Mouse (Mus musculus) embryo, embryonic 11.5 days (tissue): ENCODE data around the gene Gm3020.
"Not testable (repeated sequence)": the region's sequence is repeated elsewhere in the genome, so short reads cannot be mapped to it uniquely, and the experiment has no call there.

Experiments
- DNase-seq: peaks from one replicate; pipeline ENCODE4 v3.0.0-alpha.2; 2012; ENCODE audit warnings: low read depth, low spot score

Gene Gm3020

GRCm38 (mm10) chr14:3651730-3652129 is at the start of gene Gm3020:
Gene Gm3020, plus strand, starts transcription at chr14:3652030.
- not testable (repeated sequence) for DNase-seq

- not testable (repeated sequence) for DNase-seq
These were observed 17.6 kb upstream of the Gm3020 start, which contains the start of gene Gm3012 for GRCm38 (mm10) chr14:3634212-3634611. Gene Gm3012, plus strand, starts transcription at chr14:3634512.

GRCm38 (mm10) chr14:3688483-3688882 is 36.7 kb downstream of the Gm3020 start, which contains the start of gene Gm3043:
Gene Gm3043, plus strand, starts transcription at chr14:3688783.
- DNase-seq: not testable (repeated sequence)
